Comparison of ENCODE assay signal across 8 mouse cellular contexts in the genomic region with DNA sequence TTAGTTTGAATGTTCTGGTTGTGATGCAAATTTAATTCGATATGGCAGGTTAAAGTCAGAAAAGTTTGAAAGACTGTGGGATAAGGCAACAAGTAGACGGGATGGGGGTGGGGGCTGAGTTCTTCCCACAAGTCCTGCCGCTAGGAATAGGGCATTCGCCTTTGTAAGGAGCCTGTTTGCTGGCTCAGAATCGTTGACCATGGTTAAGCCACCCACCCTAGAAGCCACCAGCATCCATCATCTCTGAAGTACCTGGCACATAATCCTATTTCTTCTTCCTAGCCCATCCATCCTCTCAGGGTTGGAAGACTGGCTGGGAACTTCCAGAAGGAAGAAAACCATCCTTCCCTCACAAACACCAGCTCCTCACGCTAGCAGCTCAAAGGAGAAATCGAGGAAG. TPM values are rescaled to one million over a fixed set of nuclear protein-coding genes. Genes with fewer than 3 reads are reported as not detected.
DNase-seq lines count a peak whose midpoint lies in the region; ATAC-seq and TF ChIP-seq lines count a peak whose summit lies in the region.

No protein-coding gene starts in this region.

- TF ChIP-seq CTCF in ES-Bruce4 (IDR thresholded peaks at IDR 0.05; ENCODE audit: low read depth, low read length), result no peak

- no peak for TF ChIP-seq POLR2A in ES-Bruce4 (IDR thresholded peaks at IDR 0.05; ENCODE audit: insufficient read depth, low read length)

- H3K27me3 ChIP-seq in heart, embryonic 12.5 days (replicated peaks), result peaks cover 18% of the 10 kb centered on the region; the same call in 1 of the 2 replicates
- H3K27me3 ChIP-seq in ES-Bruce4 (ENCODE audit: control insufficient read depth, insufficient read depth, low read length, poor library complexity, severe bottlenecking), result peaks cover 7% of the 10 kb centered on the region
- H3K27me3 ChIP-seq in forebrain, embryonic 14.5 days (replicated peaks; ENCODE audit: control insufficient read depth, insufficient read depth, low read length), result 0 out of 2 replicates have a peak, but pooled peaks cover 3% of the 10 kb centered on the region
- peaks cover 26% of the 10 kb centered on the region for H3K27me3 ChIP-seq in liver, embryonic 16.5 days (ENCODE audit: control insufficient read depth, insufficient read depth, low read depth, low read length)

- peak overlapping the region; percentile 74 for H3K9ac ChIP-seq in heart, embryonic 12.5 days
- peak overlapping the region; percentile 81 for H3K9ac ChIP-seq in ES-Bruce4 (ENCODE audit: low read depth, poor library complexity, severe bottlenecking)
- H3K9ac ChIP-seq in forebrain, embryonic 14.5 days (ENCODE audit: low read length), result peak overlapping the region; percentile 94
- H3K9ac ChIP-seq in liver, embryonic 16.5 days (ENCODE audit: low read depth, low read length), result no peak overlapping the region

- no peak for ATAC-seq in heart, embryonic 12.5 days (ENCODE audit: insufficient number of reproducible peaks, low FRiP score)
- no peak for ATAC-seq in forebrain, embryonic 14.5 days
- ATAC-seq in liver, embryonic 16.5 days (ENCODE audit: low read depth), result no peak
- no peak for ATAC-seq in megakaryocyte progenitor cell, adult 5-6 weeks (replicated peaks; ENCODE audit: poor library complexity)

- 13% methylated on average over 7 of the region's 7 CpGs for WGBS in heart, embryonic 12.5 days
- WGBS in forebrain, embryonic 14.5 days, result 6% methylated on average over 7 of the region's 7 CpGs
- WGBS in liver, embryonic 16.5 days (ENCODE audit: insufficient replicate concordance), result 21% methylated on average over 7 of the region's 7 CpGs

- peak overlapping the region; percentile 66 for H3K4me3 ChIP-seq in heart, embryonic 12.5 days
- H3K4me3 ChIP-seq in ES-Bruce4 (ENCODE audit: low read depth, low read length), result peak overlapping the region; percentile 82
- peak overlapping the region; percentile 80 for H3K4me3 ChIP-seq in forebrain, embryonic 14.5 days (ENCODE audit: low read depth, low read length)
- peak overlapping the region; percentile 69 for H3K4me3 ChIP-seq in liver, embryonic 16.5 days (ENCODE audit: low read depth, low read length)

- DNase-seq in heart, adult 8-10 months (ENCODE audit: low spot score), result no peak
- DNase-seq in forebrain, embryonic 14.5 days (ENCODE audit: low spot score), result no peak
- DNase-seq in retina, embryonic 14.5 days (ENCODE audit: low spot score), result no peak
- DNase-seq in frontal cortex, postnatal 14 days (ENCODE audit: low spot score in 2 of 2), result no peak

- no peak for TF ChIP-seq EP300 in ES-Bruce4 (IDR thresholded peaks at IDR 0.05; ENCODE audit: insufficient read depth, low read depth, low read length)

- no peaks in the 10 kb centered on the region for H3K36me3 ChIP-seq in heart, embryonic 12.5 days
- no peaks in the 10 kb centered on the region for H3K36me3 ChIP-seq in ES-Bruce4 (ENCODE audit: control insufficient read depth, insufficient read depth, low read length, poor library complexity, severe bottlenecking)
- H3K36me3 ChIP-seq in forebrain, embryonic 14.5 days (ENCODE audit: control insufficient read depth, insufficient read depth, low read length), result no peaks in the 10 kb centered on the region
- no peaks in the 10 kb centered on the region for H3K36me3 ChIP-seq in liver, embryonic 16.5 days (ENCODE audit: control insufficient read depth, insufficient read depth)

- peak overlapping the region; percentile 91 for H3K4me2 ChIP-seq in heart, embryonic 12.5 days
- peak overlapping the region; percentile 79 for H3K4me2 ChIP-seq in forebrain, embryonic 14.5 days (ENCODE audit: low read length)
- peak overlapping the region; percentile 78 for H3K4me2 ChIP-seq in liver, embryonic 16.5 days (ENCODE audit: low read depth, low read length)

- H3K27ac ChIP-seq in heart, embryonic 12.5 days (ENCODE audit: poor library complexity, severe bottlenecking), result no peak overlapping the region
- H3K27ac ChIP-seq in ES-Bruce4 (ENCODE audit: insufficient read depth, low read length), result no peak overlapping the region
- H3K27ac ChIP-seq in forebrain, embryonic 14.5 days (ENCODE audit: low read depth, low read length), result peak overlapping the region; percentile 94
- no peak overlapping the region for H3K27ac ChIP-seq in liver, embryonic 16.5 days (ENCODE audit: low read length)

- H3K4me1 ChIP-seq in heart, embryonic 12.5 days (replicated peaks), result 0 out of 2 replicates have a peak, but pooled peaks cover 6% of the 10 kb centered on the region
- no peaks in the 10 kb centered on the region for H3K4me1 ChIP-seq in ES-Bruce4 (ENCODE audit: control insufficient read depth, insufficient read depth, low read length)
- H3K4me1 ChIP-seq in forebrain, embryonic 14.5 days (ENCODE audit: control insufficient read depth, insufficient read depth, low read length), result peaks cover 33% of the 10 kb centered on the region
- no peaks in the 10 kb centered on the region; the same call in 1 of the 2 replicates for H3K4me1 ChIP-seq in liver, embryonic 16.5 days (ENCODE audit: control insufficient read depth, low read depth, low read length)

- no peaks in the 10 kb centered on the region for H3K9me3 ChIP-seq in heart, embryonic 12.5 days (replicated peaks)
- H3K9me3 ChIP-seq in ES-Bruce4 (replicated peaks; ENCODE audit: control insufficient read depth, insufficient read depth, low read length, poor library complexity, severe bottlenecking), result no peaks in the 10 kb centered on the region
- H3K9me3 ChIP-seq in forebrain, embryonic 14.5 days (replicated peaks; ENCODE audit: control insufficient read depth, low read length), result no peaks in the 10 kb centered on the region
- H3K9me3 ChIP-seq in liver, embryonic 16.5 days (replicated peaks; ENCODE audit: control insufficient read depth, low read length), result no peaks in the 10 kb centered on the region

RNA-seq across cellular contexts. Expression of gene E330009J07Rik, which starts 1.2 kb away (rescaled TPM):
- 5.0 and 5.5 TPM in 2 replicates for polyA plus RNA-seq in heart, embryonic 12.5 days (2016; fragmentation: Nextera tagmentation; extraction: Ambion mirVana)
- total RNA-seq in heart, adult 8-10 months (2022), result 1 to 10 TPM; 3.7 to 6.1 (median 5.0) TPM
- 5.8 and 6.4 TPM in 2 replicates for polyA plus RNA-seq in ES-Bruce4 (2011; ENCODE audit: insufficient read depth, insufficient read length, low read depth, missing spikeins)
- polyA plus RNA-seq in forebrain, embryonic 14.5 days (2014; fragmentation: Nextera tagmentation; extraction: Ambion mirVana), result 35.8 and 38.7 TPM in 2 replicates
- 1.3 and 2.1 TPM in 2 replicates for polyA plus RNA-seq in liver, embryonic 16.5 days (2015; fragmentation: Nextera tagmentation; extraction: Ambion mirVana)
- total RNA-seq in megakaryocyte progenitor cell, adult 5-6 weeks (2015), result 7.0 and 9.2 TPM in 2 replicates
- total RNA-seq in megakaryocyte progenitor cell, adult 5-6 weeks (2017), result 12.3 and 12.5 TPM in 2 replicates

RNA-seq across cellular contexts. Expression of gene Wee2, which starts 4.2 kb away (rescaled TPM):
- polyA plus RNA-seq in heart, embryonic 12.5 days (2016; fragmentation: Nextera tagmentation; extraction: Ambion mirVana), result not detected in 2 replicates
- not detected for total RNA-seq in heart, adult 8-10 months (2022)
- polyA plus RNA-seq in ES-Bruce4 (2011; ENCODE audit: insufficient read depth, insufficient read length, low read depth, missing spikeins), result not detected in 2 replicates
- polyA plus RNA-seq in forebrain, embryonic 14.5 days (2014; fragmentation: Nextera tagmentation; extraction: Ambion mirVana), result 0.07 and 0.23 TPM in 2 replicates
- polyA plus RNA-seq in liver, embryonic 16.5 days (2015; fragmentation: Nextera tagmentation; extraction: Ambion mirVana), result not detected in 2 replicates
- not detected in 2 replicates for total RNA-seq in megakaryocyte progenitor cell, adult 5-6 weeks (2015)
- not detected in 2 replicates for total RNA-seq in megakaryocyte progenitor cell, adult 5-6 weeks (2017)

RNA-seq across cellular contexts. Expression of gene Ssbp1, which starts 36.5 kb away (rescaled TPM):
- 106 and 110 TPM in 2 replicates for polyA plus RNA-seq in heart, embryonic 12.5 days (2016; fragmentation: Nextera tagmentation; extraction: Ambion mirVana)
- total RNA-seq in heart, adult 8-10 months (2022), result 10 to 100 TPM; 29.8 to 43.8 (median 33.9) TPM
- 130 and 143 TPM in 2 replicates for polyA plus RNA-seq in ES-Bruce4 (2011; ENCODE audit: insufficient read depth, insufficient read length, low read depth, missing spikeins)
- 116 and 140 TPM in 2 replicates for polyA plus RNA-seq in forebrain, embryonic 14.5 days (2014; fragmentation: Nextera tagmentation; extraction: Ambion mirVana)
- 46.8 and 52.3 TPM in 2 replicates for polyA plus RNA-seq in liver, embryonic 16.5 days (2015; fragmentation: Nextera tagmentation; extraction: Ambion mirVana)
- 155 and 183 TPM in 2 replicates for total RNA-seq in megakaryocyte progenitor cell, adult 5-6 weeks (2015)
- 98.6 and 141 TPM in 2 replicates for total RNA-seq in megakaryocyte progenitor cell, adult 5-6 weeks (2017)

RNA-seq across cellular contexts. Expression of gene Tas2r137, which starts 56.3 kb away (rescaled TPM):
- not detected in 2 replicates for polyA plus RNA-seq in heart, embryonic 12.5 days (2016; fragmentation: Nextera tagmentation; extraction: Ambion mirVana)
- under 1 TPM in 3 of 4 experiments, not detected in 1; 0.25 to 0.28 (median 0.26) TPM for total RNA-seq in heart, adult 8-10 months (2022)
- polyA plus RNA-seq in ES-Bruce4 (2011; ENCODE audit: insufficient read depth, insufficient read length, low read depth, missing spikeins), result 0.94 TPM in 1 of 2 replicates, not detected in the other
- not detected in 2 replicates for polyA plus RNA-seq in forebrain, embryonic 14.5 days (2014; fragmentation: Nextera tagmentation; extraction: Ambion mirVana)
- polyA plus RNA-seq in liver, embryonic 16.5 days (2015; fragmentation: Nextera tagmentation; extraction: Ambion mirVana), result not detected in 2 replicates
- total RNA-seq in megakaryocyte progenitor cell, adult 5-6 weeks (2015), result not detected in 2 replicates
- not detected in 2 replicates for total RNA-seq in megakaryocyte progenitor cell, adult 5-6 weeks (2017)

RNA-seq across cellular contexts. Expression of gene Tas2r108, which starts 58.6 kb away (rescaled TPM):
- polyA plus RNA-seq in heart, embryonic 12.5 days (2016; fragmentation: Nextera tagmentation; extraction: Ambion mirVana), result not detected in 2 replicates
- total RNA-seq in heart, adult 8-10 months (2022), result not detected
- 0.60 and 0.67 TPM in 2 replicates for polyA plus RNA-seq in ES-Bruce4 (2011; ENCODE audit: insufficient read depth, insufficient read length, low read depth, missing spikeins)
- not detected in 2 replicates for polyA plus RNA-seq in forebrain, embryonic 14.5 days (2014; fragmentation: Nextera tagmentation; extraction: Ambion mirVana)
- polyA plus RNA-seq in liver, embryonic 16.5 days (2015; fragmentation: Nextera tagmentation; extraction: Ambion mirVana), result not detected in 2 replicates
- total RNA-seq in megakaryocyte progenitor cell, adult 5-6 weeks (2015), result not detected in 2 replicates
- total RNA-seq in megakaryocyte progenitor cell, adult 5-6 weeks (2017), result not detected in 2 replicates
